In the genomic region with DNA sequence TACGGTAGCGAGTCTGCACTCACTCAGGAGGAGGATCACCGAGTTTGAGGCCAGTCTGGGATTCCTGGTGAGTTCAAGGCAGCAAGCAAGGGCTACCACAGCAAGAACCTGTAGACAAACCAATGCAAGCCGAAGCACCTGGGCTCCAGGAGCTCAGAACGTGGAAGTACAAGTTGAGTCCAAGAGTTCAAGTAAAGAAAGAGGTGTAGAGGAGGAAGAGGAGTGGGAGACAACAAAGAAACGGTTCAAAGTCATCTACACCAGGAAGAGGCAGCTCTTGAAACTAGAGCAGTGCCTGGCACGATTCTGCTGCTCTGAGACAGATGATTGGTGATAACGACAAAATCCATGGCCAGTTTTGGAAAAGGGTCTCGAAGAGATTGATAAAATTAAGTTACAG, we compare ENCODE assay signal across 16 mouse cellular contexts.
"Had no signal": no experiment of that assay in that cellular context is flagged by ENCODE, and none has a peak within 500 bp of the region (broad histone marks: within the 10 kb centered on the region; RNA-seq: fewer than 3 reads in every experiment).

No protein-coding gene starts in this region.

- H3K4me2 ChIP-seq: lung, embryonic 14.5 days; midbrain, embryonic 12.5 days; neural tube, embryonic 13.5 days; stomach, embryonic 15.5 days had no signal

- H3K27ac ChIP-seq: midbrain, embryonic 10.5 days; midbrain, embryonic 12.5 days; neural tube, embryonic 13.5 days; stomach, embryonic 15.5 days; stomach, postnatal 0 days had no signal

- H3K9ac ChIP-seq: lung, embryonic 14.5 days; midbrain, embryonic 12.5 days; neural tube, embryonic 13.5 days; stomach, embryonic 15.5 days had no signal

- H3K9me3 ChIP-seq: midbrain, embryonic 10.5 days; midbrain, embryonic 12.5 days; neural tube, embryonic 13.5 days; stomach, embryonic 15.5 days had no signal

- H3K4me1 ChIP-seq: midbrain, embryonic 12.5 days had no signal

- DNase-seq: lung, adult 18-20 months; lung, embryonic 14.5 days; lung, postnatal 10 days; lung, postnatal 4 days; midbrain, embryonic 14.5 days; right cerebral cortex, postnatal 14 days; thymus, adult 2 months; thymus, postnatal 25 days; thymus, postnatal 4 days had no signal

- H3K27me3 ChIP-seq: midbrain, embryonic 12.5 days; neural tube, embryonic 13.5 days; stomach, embryonic 15.5 days had no signal

- H3K4me3 ChIP-seq: midbrain, embryonic 10.5 days; midbrain, embryonic 12.5 days; myocyte; neural tube, embryonic 13.5 days; stomach, embryonic 15.5 days had no signal

- ATAC-seq: midbrain, embryonic 16.5 days had no signal

- H3K36me3 ChIP-seq: midbrain, embryonic 12.5 days; neural tube, embryonic 13.5 days; stomach, embryonic 15.5 days had no signal
